Mouse (Mus musculus) olfactory bulb, adult 2 months (tissue): ENCODE results near the gene Krt80.

Experiments used
- CTCF ChIP-seq: fragments of 200-500 bp; IDR thresholded peaks from 2 replicates; pipeline ENCODE4 v1.5.1; 2012; ENCODE audit warnings: low read depth, mild to moderate bottlenecking, low read length, moderate library complexity; ENCODE audit not compliant: insufficient read depth
- POLR2A ChIP-seq: fragments of 200-500 bp; IDR thresholded peaks from 2 replicates; pipeline ENCODE4 v1.6.1; 2012; ENCODE audit warnings: mild to moderate bottlenecking, low read depth, low read length, moderate library complexity; ENCODE audit not compliant: insufficient read depth

DNA sequence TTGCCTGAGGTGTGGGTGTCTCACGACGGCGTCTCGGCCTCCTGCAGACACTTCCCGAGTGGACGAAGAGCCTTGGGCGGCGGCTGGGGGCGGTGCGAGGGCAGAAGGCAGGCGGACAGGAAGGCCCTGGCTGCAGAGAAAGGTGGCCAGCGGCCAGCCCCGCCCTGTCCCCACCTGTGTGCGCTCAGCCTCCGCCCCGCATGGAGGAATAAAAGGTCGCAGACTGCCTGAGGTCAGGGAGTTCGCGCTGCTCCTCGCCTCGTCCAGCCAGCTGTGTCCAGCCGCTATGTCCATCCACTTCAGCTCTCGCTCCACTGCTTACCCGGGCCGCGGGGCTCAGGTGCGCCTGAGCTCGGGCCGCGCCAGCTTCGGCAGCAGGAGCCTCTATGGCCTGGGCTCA, 42.2 kb upstream of the Krt80 start:
- no peak for TF ChIP-seq POLR2A
- TF ChIP-seq CTCF = no peak
